Mouse (Mus musculus): ENCODE measurements at regions not wholly inside any gene's neighbourhood (a gene's known extent, or its start where the extent isn't known, plus 50 kb on each side); places are given as distances from the start of the nearest gene placed in this dataset.

GRCm38 (mm10) chr12:106468173-106468860, 458.3 kb downstream of the Vrk1 start:
- TF ChIP-seq POLR2A (IDR thresholded peaks at IDR 0.05; ENCODE audit: borderline replicate concordance, insufficient read depth, low read length) (no peak), CTCF (IDR thresholded peaks at IDR 0.05; ENCODE audit: borderline replicate concordance, insufficient read depth, low read depth, low read length) (no peak)

Data from cerebellum, adult 2 months (tissue).